Mouse (Mus musculus): Measurements from ENCODE around the gene Shbg. TPM values are rescaled to one million over a fixed set of nuclear protein-coding genes. Genes with fewer than 3 reads are reported as not detected.

Shbg gene
- total RNA-seq, 2 experiments from 2014 or later, result not detected

DNA sequence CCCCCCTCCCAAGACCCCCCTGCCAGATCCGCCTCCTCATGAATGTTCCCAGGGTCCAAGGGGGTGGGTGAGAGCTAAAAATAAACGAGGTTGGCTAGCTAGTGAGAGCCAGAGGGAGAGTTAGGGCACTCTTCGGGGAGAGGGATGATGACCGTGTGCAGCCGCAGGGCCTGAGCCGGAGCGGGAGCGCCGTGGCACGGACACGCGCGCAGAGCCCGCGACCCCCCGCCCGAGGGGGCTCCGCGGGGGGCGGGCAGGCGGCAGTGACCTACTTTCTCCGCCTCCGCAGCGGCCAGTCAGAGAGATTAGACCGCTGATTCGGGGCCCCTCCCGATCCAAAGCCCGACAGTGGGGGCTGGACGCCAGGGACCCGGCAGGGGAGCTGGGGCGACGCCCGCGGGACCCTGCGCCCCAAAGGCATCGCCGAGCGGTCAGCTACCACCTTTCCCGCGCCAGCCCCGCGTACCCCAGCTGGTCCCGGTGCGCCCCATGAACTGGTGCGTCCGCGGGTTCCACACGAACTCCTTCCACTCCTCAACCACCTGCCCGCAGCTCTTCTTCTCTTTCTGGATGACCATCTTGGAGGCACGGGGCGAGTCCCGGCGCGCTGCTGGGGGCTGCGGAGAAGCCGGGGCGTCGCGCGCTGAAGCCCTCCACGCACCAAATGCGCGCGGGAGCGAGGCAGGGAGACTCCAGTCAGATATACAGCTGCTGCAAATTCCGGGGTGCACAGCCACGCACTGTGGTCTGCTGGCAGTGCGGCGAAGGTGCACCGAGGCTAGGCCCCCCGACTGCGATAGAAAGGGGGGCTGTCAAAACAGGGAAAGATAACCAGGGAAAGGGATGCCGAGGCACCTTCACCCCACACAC lies 12.7 kb downstream of the Shbg start:
- intact Hi-C loops (cut with DNase I), result loop anchor here (2.0 kb wide), 1 partner anchor 24 kb away; the partner anchor contains the start of genes Trp53 and Wrap53
- DNase-seq (ENCODE audit: low spot score in 2 of 2), result peak; percentile 20 to 27

DNA sequence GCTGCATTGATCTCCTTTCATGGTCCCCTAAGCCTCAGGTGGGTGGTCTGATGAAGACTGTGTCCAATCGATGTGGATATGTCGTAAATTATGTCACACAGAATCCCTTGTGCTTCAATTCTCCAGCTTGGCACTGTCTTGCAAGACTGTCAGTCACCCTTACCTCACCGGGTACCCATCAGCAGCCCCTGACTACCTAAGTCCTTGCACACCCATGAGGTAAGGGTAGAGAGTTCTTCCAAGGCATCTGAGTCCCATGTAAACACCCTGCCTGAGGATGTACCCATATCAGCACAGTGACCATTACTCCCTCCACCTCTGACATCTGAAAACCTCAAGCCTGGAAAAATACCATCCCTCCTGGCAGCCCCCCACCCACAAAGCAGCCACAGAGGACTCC lies 13.4 kb downstream of the Shbg start:
- intact Hi-C loops (cut with DNase I), result loop anchor here (2.0 kb wide), 1 partner anchor 24 kb away; the partner anchor contains the start of genes Trp53 and Wrap53
- DNase-seq (ENCODE audit: low spot score in 2 of 2), result no peak

DNA sequence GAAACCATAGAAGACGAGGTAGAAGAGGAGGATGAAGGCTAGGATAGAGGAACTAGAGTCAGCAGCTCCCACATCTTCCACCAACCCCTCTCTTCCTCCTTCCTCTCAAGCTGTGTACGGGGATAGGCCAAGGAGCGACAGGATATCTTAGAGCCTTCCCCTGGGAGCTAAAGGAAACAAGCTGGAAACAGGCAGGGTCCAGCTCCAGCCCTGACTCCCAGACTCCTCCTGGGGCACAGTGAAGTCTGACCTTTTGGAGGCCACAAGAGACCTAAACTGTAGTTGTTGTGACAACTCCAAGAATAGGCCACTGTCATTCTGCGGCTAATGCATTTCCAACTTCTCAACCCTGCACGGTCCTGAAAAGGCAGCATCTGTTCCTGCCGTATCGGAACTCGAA lies 14.2 kb downstream of the Shbg start:
- intact Hi-C loops (cut with DNase I), result no loop called here
- DNase-seq (ENCODE audit: low spot score in 2 of 2), result no peak

DNA sequence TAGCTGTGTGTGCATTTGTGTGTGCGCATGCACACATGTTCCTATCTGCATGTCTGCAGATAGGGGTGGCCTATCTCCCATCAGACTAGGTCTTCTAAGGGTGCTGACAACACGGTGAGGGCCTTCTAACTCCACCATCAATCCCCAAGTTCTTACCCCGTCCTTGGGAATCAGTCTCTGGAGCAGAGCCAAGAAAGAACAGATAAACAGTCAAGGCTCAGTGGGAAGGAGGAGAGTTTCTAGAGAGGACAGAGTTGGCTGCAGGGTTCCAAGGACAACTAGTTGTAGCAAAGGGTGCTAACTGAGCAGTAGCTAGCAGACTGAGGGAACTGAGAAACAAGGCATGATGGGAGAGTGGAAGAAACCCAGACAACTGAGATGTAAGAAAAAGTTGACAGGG lies 15.9 kb downstream of the Shbg start:
- intact Hi-C loops (cut with DNase I), result no loop called here
- no peak for DNase-seq (ENCODE audit: low spot score in 2 of 2)

DNA sequence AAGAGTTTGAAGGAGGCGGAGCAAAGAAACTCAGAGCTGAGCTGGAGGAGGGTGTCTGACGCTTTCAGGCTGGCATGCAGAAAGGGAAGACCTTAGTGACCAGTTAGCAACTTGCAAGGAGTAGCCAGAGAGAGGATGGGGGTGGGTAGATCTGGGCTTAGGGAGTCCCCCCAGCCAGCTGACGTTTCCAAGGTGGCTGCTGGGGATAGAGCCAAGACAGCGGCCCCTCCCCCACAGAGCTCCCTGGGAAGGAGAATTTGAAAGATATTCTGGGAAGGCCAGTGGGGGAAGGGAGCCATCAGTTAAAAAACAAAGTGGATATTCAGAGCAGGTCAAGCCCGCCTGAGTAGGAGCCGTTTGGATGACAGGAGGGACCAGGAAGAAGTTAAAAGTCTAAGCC lies 17.6 kb downstream of the Shbg start:
- intact Hi-C loops (cut with DNase I), result no loop called here
- DNase-seq (ENCODE audit: low spot score in 2 of 2), result peak; percentile 58 to 77

DNA sequence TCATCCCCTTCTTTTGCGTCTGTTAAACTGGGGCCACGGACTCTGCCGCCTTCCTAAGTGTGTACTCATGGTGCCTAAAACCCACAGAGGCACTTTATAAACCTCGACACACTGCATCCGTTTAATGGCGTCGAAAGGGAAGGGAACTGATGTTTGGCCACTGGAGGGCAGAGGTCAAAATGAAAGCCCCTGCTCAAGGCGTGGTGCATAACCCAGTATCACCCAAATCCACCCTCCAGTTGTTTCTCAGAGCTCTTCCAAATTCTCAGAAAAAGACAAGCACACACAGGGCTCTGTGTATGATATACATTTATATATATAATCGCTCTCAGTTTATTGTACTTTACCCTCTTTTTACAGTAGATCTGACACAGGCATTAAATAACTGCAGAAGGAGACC lies 18.3 kb downstream of the Shbg start:
- intact Hi-C loops (cut with DNase I), result no loop called here

DNA sequence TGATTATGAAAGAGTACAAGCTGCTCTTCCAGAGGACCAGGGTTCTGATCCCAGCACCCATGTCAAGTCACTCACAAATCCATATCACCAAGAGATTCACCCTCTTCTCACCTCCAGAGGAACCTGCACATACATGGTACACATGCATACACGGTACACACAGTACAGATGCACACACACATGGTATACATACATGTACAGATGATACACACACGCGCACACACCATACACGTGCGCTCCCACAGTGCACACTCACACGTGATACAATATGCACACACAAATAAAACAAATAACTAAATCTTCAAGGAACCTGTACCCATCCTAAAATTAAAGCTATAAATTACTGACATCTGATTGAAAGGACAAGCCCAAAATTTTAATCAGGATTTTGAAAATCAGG lies 22.9 kb downstream of the Shbg start:
- DNase-seq (ENCODE audit: low spot score in 2 of 2), result no peak
- intact Hi-C loops (cut with DNase I), result no loop called here

More for the DNA sequence above, 18.3 kb downstream of the Shbg start:
- DNase-seq (ENCODE audit: low spot score in 2 of 2), result no peak

DNA sequence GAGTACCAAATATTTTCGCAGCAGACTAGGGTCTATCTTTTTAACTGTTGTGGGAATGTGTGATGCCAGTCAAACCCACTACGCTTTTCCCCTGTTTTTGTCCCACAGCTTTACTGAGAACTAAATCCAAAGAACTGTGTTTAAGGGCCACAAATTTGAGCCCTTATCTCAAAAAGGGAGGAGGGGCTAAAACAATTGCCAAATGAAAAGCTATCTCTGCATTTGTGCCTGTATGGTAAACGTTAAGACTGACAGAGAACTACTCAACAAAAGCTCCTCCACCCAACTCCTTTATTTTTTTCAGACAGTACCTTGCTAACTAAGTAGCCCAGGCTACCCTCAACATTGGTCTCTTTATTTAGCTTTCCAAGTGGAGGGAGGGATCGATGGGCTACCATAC lies 24.9 kb downstream of the Shbg start:
- DNase-seq (ENCODE audit: low spot score in 2 of 2), result no peak
- intact Hi-C loops (cut with DNase I), result no loop called here

DNA sequence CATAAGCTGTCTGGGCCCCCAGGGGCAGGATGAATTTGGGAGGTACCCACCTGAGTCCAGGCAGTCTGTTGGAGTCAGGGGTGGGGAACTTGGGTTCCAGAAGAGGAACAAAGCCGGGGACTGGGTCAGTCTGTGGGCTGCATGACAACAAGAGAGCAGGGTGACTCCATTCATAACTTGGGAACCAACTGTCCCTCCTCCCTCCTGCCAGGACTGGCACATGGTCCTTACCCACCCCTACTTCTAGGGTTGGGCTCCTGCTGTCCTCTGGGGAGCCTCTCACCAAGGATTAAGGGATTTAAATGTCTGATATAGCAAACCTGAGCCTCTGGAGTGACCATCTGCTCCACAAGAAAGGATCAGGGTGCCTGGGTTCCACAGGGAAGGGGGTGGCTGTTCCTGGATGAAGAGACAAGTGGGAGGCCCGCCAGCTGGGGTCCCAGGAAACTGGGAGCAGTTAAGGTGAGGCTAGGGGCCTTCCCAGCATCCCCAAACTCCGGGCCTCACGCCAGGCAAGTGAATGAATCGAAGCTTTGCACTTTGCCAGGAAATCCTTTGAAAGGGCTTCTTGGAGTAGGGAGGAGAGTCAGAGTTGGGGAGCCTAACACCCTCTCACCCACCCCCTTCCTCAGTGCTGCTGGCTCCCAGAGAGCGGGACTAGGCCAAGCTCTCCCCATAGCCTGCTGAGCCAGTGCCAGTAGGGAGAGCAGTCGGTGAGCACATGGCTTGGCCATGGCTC lies 25.6 kb downstream of the Shbg start:
- DNase-seq (ENCODE audit: low spot score in 2 of 2), result peak; percentile 56 to 76
- intact Hi-C loops (cut with DNase I), result no loop called here

DNA sequence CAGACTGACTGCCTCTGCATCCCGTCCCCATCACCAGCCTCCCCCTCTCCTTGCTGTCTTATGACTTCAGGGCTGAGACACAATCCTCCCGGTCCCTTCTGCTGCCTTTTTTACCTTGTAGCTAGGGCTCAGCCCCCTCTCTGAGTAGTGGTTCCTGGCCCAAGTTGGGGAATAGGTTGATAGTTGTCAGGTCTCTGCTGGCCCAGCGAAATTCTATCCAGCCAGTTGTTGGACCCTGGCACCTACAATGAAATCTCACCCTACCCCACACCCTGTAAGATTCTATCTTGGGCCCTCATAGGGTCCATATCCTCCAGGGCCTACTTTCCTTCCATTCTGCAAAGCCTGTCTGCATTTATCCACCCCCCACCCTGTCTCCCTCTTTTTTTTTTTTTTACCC lies 26.3 kb downstream of the Shbg start:
- intact Hi-C loops (cut with DNase I), result no loop called here
- no peak for DNase-seq (ENCODE audit: low spot score in 2 of 2)

DNA sequence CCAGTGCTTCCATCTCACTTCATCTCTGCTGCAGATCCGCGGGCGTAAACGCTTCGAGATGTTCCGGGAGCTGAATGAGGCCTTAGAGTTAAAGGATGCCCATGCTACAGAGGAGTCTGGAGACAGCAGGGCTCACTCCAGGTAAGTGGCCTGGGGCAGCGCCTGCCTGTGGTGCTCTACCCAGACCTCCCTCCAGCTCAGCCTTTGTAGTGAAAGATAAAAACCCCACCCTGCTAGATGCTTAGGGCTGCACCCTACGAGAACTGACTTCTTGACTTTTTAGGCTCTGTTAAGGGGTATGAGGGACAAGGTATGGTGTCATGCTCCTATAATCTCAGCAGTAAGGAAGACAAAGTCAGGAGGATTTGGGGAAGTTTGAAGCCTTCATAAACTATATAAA lies 27.1 kb downstream of the Shbg start:
- no peak for DNase-seq (ENCODE audit: low spot score in 2 of 2)
- intact Hi-C loops (cut with DNase I), result no loop called here

DNA sequence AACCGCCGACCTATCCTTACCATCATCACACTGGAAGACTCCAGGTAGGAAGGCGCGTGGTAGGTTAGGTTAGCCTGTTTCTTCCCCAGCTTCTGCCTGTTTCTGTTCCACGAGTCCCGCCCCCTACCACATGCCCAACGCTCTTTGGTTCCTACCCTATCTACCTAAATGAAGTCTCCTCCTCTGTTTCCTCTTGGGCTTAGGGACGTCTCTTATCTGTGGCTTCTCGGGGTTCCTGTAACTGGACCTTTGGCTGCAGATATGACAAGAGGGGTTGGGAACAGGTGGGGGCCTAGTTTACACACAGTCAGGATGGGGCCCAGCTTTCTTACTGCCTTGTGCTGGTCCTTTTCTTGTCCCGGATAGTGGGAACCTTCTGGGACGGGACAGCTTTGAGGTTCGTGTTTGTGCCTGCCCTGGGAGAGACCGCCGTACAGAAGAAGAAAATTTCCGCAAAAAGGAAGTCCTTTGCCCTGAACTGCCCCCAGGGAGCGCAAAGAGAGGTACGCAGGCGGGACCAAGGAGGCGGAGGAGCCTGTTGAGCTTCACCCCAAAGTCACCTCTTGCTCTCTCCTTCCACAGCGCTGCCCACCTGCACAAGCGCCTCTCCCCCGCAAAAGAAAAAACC lies 28.4 kb downstream of the Shbg start:
- no peak for DNase-seq (ENCODE audit: low spot score in 2 of 2)
- intact Hi-C loops (cut with DNase I), result no loop called here

DNA sequence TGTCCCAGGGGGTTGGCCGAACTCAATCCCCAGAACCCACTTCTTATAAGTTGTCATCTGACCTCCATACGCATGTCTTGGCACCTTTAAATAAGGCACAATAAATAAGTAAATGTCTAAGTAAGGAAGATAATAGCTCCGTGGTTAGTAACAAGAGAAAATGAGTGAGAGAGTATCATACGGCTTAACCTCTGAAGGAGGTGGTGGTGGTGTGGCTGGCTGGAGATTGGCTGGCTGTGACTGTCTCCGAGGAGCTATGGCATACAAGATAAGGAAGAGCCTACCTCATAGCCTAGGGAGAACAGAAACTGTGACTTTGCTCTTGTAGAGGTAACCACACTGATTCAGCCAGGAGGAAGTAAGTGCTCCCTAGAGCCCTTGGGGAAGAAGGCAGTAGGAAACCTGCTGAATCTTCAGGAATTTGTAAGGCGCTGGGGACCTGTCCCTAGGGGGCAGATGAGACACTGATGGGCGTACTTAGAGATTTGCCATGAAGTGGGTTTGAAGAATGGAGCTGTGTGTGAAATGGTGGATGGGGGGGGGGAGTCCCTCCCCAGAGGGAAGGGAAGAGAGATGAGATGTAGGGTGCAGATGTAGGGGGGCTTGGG lies 31.9 kb downstream of the Shbg start:
- intact Hi-C loops (cut with DNase I), result no loop called here
- no peak for DNase-seq (ENCODE audit: low spot score in 2 of 2)

DNA sequence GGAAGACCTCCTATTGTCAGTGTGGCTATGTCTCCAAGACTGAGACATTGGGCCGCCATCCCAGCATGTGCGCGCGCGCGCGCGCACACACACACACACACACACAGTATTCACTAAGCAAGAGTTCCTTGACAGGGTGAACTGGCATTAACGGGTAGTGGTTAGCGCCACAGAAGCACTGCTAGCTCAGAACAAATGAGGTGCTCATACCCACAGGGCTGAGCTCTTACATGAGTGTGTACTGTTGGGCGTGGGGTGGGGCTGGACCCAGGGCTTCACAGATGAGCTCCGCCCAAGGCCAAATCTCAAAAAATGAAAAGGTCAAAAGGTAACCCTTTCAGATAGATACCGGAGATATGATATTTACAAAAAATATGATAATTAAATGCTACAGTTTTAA lies 32.8 kb downstream of the Shbg start:
- intact Hi-C loops (cut with DNase I), result loop anchor here (5.0 kb wide), 1 partner anchor 77 kb away; the partner anchor contains the start of gene Mpdu1

DNA sequence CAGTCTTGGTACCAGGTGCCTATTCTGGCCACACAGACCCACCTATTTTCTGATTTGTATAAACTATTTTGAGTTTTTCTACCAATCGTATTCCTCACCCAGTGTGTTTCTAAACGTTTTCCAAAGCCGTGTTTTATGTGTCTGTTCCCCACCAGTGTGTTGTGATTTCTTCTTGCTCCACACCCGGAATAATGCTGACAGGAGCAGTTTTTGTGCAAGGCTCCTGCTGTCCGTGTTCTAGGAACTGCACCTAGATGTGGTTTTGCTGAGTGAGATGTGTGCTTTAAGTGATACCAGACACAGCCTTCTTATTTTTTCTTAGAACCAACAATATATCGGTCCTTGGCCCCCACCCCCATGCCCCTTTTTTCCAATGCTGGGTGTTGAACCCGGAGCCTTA lies 33.7 kb downstream of the Shbg start:
- no peak for DNase-seq (ENCODE audit: low spot score in 2 of 2)
- intact Hi-C loops (cut with DNase I), result loop anchor here (5.0 kb wide), 1 partner anchor 78 kb away; the partner anchor contains the start of gene Mpdu1

More for the DNA sequence above, 32.8 kb downstream of the Shbg start:
- no peak for DNase-seq (ENCODE audit: low spot score in 2 of 2)

DNA sequence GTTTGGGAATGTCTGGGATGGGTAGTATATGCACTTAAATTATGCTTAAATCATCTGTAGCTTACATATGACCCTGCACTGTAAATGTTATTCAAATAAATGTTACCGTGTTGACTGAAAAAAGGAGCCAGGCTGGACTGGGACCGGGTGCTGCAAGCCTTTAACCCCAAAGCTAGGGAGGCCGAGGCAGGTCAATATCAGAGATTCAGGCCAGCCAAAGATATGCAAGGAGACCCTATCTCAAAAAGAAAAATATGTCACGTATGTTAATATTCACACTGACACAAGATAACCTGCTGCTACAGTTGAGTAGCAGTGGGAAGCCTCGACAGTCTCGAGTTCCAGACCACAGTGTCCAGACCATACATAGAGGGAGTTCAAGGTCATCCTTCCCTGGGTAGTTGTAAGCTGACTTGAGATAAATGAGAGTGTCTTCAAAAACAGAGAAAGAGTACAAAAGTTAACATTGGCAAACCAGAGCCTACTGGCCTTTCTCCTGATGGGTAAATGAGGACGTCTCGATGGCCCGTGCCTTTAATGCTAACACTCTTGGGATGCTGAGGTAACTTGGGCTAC lies 35.4 kb downstream of the Shbg start:
- intact Hi-C loops (cut with DNase I), result loop anchor here (5.0 kb wide), 1 partner anchor 80 kb away; the partner anchor contains the start of gene Mpdu1
- no peak for DNase-seq (ENCODE audit: low spot score in 2 of 2)

DNA sequence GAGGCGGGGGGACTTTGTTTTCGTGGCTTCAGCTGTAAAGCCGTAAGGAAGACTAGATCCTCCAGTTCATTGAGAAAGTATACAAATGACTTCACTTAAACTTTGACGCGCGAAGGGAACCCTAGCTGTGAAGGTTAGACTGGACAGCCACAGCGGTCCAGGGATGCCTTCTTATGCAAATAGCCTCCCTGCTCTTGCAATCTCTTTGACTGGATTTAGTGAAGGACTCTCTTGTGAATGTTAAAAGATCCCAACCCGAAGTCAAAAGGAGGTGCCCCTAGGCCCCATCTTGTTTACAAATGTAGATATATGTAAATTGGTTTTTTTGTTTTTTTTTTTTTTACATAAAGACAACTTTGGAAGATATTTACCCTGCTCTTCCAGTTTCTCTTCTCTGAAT lies 35.9 kb downstream of the Shbg start:
- DNase-seq (ENCODE audit: low spot score in 2 of 2), result no peak
- intact Hi-C loops (cut with DNase I), result loop anchor here (2.0 to 5.0 kb wide), 2 partner anchors 23 to 80 kb away; partner anchors contain the start of genes Atp1b2 and Mpdu1

DNA sequence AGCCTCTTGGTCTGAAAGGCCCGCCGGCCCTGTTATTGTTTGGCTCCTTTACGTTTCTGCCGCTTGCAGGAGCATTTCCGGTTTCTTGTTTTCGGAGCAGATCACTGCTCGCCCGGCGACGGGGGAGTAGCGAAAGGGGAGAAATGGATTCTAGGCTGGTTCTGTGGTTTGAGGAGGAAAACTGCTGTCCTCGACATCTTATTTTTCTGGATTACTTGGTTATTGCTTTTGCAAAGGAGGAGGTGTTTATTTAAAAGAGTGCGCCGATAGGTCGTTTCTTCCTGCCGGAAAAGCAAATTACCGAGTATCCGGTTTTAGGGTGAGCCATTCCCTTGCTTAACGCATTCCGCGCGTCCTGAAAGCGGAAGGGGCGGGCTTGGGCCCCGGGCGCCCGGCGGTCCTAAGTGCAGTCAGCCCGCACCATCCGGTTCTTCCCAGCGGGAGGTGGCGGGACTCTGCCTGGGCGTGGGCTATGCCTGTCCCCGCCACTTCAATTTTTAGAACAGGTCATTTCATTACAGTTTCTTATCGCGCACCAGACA lies 36.5 kb downstream of the Shbg start:
- DNase-seq (ENCODE audit: low spot score in 2 of 2), result peak; percentile 92 to 96
- intact Hi-C loops (cut with DNase I), result loop anchor here (2.0 to 5.0 kb wide), 2 partner anchors 24 to 81 kb away; partner anchors contain the start of genes Atp1b2 and Mpdu1
